Mouse (Mus musculus) cerebellum, postnatal 25 days (tissue): ENCODE results near the gene Tfip11.

Experiments used
- DNase-seq, 2 experiments: peaks; one replicate each; pipeline ENCODE4 v3.0.0; 2021; ENCODE audit warnings: mixed read lengths in 2 of 2

The Tfip11 gene

DNA sequence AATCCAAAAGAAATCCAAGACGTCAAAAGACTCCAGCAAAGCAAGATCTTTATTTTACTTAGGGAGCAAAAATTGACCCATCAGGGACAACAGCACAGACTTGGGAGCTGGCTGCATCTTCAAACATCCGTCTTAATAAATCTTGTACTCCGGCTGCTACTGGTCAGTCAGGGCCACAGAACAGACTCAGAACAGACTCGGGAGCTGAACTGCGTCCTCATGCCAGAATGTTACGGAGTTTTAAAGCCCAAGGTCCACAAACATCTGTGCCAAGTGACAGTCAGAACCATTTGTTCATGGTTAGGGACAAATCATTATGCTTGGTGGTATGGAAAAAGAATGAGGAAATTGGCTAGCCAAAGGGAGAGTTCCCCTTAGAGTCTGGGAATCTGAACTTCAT, 2.9 kb upstream of the Tfip11 start:
- no peak for DNase-seq

DNA sequence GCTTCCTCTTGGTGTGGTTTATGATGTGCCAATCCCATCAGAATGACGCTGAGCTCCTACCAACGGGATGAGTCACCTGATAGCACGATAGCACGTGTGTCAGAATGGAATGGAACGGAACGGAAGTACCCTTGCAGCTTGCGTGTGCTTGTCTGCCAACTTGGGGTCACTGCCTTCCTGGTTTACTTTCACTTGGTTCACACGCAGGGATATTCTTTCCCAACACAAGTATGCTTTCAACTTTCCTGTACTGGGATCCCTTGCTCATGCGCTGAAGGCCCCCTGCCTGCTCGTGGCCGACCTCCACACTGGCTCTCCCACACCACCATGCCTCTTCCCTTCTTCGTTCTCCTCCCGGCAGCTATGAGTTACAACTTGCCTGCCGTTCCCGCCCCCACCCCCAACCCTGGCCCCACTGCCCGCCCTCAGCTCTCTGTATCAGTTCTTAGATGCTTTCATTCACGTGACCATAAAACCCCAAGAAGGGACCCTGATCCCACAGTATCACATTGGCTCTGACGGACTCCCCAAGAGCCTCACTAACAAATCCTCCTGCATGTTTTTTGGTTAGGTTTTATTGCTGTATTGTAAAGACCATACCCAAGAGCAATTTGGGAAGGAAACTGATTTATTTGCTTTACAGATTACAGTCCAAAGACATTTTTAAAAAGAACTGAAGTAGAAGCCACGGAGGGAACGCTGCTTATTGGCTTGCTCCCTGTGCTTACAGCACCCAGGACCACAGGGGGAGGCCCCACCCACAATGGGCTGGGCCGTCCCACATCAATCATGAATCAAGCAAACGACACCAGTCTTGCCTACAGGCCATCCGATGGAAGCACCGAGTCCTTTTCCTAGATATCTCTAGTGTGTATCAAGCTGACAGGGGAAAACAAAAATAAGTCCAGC, 1.3 kb upstream of the Tfip11 start:
- DNase-seq = no peak

DNA sequence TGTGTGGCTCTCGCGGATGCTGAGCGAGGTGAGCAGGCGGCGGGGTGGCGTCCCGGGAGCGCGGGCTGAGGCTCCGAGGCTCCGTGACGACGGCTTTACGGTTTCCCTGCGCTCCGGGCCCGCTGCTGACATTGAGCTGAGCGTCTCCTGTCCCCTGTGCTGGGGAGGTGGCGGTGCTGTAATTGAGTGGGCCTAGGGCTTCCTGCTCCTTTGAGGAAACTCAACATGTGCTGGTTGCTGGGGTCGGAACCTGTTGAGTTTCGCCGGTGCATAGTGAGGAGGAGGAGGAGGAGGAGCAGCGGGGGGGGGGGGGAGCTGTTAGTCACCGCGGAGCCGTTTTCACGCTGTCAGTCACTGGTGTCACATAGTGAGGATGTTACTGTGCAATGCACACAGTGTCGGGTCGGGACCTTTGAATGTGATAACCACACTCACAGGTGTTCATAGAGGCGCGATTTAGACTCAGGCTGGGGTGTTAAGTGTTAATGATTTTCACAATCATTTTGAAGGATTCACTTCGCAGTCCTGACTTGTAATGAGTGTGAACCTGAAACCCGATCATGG, 370 bp downstream of the Tfip11 start:
- DNase-seq = no peak

DNA sequence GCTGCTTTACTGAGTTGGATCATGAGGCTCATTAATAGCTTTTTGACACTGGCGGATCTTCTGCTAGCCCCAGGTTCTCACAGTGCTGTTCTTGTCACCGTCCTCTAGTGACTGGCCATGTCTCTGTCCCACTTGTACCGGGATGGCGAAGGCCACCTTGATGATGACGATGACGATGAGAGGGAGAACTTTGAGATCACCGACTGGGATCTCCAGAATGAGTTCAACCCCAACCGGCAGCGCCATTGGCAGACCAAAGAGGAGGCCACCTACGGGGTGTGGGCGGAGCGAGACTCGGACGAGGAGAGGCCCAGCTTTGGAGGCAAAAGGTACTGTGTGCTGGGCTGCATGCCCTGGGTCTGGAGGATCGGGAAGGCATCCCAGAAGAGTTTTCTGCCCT, 1.7 kb downstream of the Tfip11 start:
- no peak for DNase-seq

DNA sequence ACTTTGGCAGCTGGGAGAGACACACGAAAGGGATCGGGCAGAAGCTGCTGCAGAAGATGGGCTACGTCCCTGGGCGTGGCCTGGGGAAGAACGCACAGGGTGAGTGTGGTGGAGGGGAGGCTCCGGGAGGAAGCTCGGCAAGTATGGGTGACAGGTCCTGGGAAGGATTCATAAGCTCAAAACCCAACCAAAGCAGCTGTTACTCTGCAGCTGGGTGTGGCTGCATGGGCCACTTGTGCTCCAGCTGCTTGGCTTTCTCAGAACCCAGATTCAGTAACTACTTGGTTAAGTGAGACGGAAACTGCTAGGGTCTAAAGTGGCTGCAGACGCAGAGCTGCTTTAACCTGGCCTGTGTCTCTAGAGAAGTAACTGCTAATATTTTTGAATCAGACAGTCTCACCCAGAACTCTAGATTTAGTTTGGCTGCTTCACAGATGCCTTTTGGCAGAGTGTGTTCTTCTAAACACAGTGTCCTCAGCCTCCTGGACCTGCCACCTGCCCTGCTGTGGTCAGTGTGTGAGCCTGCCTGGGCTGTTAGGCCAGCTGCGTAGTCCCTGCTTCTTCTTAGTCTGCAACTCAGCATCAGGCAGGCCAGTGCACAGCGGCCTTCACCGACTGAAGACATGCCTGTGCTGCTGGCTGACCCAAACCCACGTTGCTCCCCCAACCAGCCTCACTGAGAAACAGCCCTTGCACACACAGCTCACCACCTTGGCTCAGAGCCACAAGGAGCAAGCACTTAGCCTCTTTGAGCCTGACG, 3.8 kb downstream of the Tfip11 start:
- no peak for DNase-seq

DNA sequence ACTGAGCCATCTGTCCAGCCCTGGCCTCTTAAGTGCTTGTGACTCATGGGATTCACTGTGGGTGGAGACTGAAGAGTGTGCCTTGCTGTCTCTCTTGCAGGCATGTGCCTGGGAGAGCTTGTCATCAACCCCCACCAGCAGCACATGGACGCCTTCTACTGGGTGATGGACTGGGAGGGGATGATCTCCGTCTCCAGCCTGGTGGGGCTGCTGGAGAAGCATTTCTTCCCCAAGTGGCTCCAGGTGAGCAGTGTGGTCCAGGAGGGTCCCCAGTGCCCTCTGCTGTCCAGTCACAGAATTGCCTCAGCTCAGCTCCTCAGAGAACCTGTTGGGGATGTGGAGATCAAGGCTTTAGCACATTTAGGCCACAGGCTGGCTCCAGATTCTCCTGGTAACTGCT, 9.3 kb downstream of the Tfip11 start:
- peak; percentile 69 to 78 for DNase-seq

DNA sequence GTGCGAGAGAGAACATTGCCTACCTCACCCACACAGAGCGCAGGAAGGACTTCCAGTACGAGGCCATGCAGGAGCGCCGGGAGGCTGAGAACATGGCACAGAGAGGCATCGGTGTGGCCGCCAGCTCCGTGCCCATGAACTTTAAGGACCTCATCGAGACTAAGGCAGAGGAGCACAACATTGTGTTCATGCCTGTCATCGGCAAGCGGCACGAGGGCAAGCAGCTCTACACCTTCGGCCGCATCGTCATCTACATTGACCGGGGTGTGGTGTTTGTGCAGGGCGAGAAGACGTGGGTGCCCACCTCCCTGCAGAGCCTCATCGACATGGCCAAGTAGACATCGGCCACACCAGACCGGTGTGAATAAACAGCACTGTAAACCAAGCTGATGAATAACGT, 10.8 kb downstream of the Tfip11 start:
- no peak for DNase-seq

DNA sequence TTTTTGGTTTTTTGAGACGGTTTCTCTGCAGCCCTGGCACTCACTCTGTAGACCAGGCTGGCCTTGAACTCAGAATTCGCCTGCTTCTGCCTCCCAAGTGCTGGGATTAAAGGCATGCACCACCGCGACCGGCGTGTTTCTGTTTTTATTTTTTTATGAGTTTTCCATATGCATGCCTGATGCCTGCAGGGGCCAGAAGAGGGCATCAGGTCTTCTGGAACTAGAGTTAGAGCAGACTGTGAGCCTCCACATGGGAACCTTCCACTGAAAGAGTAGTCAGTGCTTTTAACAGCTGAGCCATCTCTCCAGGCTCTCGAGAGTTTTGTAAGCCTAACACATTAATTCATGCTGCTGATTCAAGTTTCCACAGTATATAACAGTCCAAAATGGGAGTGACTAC, 13.1 kb downstream of the Tfip11 start:
- no peak for DNase-seq

DNA sequence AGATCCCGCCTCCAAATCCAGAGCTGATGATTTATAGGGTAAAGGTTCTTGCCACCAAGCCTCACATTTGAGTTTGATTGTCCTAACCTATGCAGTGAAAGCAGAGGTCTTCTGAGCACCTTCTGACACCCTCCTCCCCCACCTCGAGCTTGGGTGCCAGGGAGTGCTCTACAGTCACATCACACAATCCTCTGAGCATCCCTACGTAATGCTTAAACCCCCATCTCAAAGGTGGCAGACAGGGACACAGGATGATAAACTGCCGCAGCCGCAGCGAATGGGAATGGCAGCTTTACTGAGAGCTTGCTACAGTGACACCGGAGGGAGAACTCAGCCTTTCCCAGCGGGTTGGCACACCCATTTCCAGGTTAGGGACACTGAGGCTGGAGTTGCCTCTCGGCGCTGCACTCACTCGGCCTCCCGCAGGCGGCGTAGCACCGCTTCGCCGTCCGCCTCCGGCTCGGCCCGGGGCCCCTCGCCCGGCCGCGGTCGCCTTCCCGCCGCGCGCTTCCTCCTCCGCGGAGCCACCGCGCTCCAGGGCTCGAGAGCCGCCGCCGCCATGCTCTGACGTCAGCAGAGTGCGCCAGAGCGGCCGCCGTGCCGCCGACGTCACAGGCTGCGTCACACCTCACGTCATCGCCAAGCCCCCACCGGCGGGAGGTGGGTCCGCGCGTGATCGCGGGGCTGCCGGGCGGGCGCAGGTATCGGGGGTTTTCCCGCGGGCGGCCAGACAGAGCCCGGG, 16.5 kb downstream of the Tfip11 start, which contains the start of the genes Srrd and Hps4:
TSS of gene Srrd (minus strand) at position 578 of the 742 bp plus-strand sequence.
TSS of gene Hps4 (plus strand) at position 621 of the 742 bp plus-strand sequence.
- peak; percentile 95 for DNase-seq

DNA sequence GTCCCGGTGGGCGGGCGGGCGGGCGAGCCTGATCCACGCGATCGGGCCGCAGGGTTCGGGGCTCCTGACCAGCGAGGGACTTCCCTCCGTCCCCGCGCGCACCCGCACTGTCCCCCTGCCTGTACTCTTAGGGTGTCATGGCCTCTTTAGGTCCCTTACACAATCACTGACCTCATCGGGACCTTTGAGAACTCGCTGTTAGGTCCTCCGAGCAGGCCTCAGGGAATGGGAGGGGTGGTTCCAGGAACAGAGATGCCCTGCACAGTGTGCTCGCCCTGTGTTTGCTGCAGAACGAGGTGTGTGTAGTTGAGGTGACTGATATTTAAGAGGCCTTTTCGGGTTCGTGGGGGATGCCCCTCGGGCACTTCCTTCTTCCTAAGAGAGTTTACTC, 17.0 kb downstream of the Tfip11 start:
- DNase-seq = no peak

DNA sequence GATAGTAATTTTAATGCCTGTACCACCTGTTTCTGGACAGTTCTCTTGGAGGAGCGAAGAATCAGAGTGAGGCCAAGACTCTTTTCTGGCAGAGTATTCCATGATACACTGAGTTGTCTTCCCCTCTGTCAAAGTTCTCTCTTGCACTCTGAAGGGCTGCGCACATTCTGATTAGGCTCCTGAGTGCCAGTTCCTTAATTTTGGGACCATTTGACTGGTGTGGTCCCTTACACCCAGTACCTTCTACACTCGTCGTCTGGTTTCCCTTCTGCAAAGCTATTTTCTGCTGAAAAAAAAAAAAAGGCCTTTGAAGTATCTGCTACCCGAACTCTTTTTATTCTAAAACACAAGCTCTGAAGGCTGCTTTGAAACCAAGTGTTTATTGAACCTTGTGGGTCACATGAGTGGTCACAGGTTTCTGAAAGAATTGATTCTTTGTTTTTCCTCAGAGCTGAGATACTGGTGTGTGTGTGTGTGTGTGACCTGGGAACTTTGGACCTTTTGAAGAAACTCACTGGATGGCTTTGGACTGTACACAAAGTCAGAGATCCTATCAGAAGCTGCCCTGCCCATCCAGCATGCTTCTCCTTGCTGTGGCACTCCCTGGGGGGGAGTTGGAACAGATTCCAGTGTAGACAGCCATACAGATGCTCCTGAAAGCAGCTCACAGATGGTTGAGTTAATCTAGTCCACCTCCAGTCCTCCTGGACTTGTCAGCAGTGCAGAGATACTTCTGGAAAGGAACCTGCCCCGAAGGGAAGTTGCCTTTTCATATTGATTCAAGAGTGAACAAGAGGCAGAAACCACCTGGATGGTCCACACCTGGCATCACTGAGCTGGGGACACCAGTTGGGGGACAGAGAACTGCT, 18.2 kb downstream of the Tfip11 start:
- peak in 1 of 2 experiments; percentile 20 for DNase-seq

DNA sequence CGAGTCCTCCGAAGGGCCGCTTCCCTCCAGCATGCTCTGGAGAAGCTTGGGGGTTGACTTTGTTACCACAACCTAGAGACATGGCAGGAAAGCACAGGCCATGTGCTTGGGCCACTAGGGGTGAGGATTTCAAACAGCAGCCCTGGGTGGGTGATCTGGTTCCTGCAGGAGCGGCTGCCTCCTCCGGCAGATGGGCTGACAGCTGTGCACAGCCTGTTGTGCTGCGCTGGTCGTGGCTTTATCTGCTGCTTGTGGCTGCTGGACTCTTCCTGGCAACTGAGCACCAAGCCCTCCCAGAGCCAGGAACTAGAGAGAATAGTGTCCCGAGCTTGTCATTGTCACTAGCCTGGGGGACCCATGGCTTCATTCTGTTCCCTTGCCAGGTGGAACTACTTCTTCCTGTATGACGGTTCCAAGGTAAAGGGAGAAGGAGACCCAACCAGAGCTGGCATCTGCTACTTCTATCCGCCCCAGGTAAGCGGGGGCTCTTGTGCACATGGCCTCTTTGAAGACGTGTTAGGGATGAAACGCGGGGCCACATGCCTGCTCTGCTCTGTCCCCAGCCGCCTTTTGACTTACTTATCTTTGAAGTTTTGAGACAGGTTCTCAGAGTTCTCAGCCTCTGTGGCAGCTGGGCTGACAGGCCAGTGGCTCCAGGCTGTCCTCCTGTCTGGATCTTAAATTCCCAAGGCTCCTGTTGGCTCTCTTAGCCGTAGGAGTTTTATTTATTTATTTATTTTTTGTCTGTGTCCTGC, 20.2 kb downstream of the Tfip11 start:
- DNase-seq = no peak

DNA sequence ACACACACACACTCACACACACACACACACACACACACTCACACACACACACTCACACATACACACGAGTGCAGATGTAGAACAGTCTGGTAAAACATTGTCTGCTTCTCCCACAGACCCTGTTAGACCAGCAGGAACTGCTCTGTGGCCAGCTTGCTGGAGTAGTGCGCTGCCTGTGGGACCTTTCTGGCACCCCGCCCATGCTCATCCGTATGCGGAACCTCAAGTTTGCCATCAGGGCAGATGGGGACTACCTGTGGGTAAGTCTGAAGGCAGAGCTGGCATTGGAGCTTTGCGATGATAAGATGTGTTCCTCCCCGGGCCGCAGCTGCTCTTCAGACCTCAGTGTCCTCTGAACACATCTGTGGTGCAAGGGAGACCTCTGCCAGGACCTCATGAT, 23.0 kb downstream of the Tfip11 start:
- peak in 1 of 2 experiments; percentile 43 for DNase-seq

DNA sequence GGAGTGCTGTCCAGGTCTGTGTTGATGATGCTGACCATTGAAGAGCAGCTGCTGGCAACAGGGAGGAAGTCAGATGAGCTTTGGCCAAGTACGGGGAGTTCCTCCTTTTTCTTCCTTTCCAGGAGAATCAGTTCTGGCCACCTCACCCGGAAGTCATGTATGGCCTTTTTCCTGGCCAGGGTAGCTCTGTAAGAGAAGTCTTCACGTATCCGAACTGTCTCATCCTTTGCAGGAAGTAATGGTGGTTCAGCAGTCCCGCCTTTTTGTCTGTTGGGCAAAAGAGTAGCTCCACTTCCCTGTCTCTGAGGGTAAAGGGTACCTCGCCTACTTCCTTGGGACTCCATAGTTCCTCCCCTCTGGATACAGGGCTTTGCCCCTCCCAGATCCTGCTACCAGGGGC, 29.3 kb downstream of the Tfip11 start:
- no peak for DNase-seq

DNA sequence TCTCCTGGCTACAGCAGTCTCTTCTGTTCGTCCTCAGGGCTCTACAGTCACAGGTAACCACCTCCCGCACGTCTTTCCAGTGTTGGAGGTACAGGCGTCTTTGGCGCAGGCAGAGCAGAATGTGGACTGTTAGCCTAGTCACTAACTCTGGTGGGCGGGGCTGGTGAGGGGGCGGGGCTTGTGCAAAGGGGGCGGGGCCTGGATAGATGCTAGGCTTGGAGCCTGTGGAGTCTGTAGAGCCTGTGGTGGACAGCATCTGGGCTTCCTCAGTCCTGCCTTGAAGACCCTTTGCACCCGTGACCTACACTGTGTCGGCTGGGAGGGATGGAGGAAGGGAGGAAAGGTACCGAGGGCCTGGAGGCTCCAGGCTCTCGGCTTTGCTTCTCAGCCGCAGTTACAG, 29.8 kb downstream of the Tfip11 start, which contains the start of gene Gm6583:
TSS of gene Gm6583 (minus strand) at position 124 of the 400 bp plus-strand sequence.
- DNase-seq = peak in 1 of 2 experiments; percentile 9

DNA sequence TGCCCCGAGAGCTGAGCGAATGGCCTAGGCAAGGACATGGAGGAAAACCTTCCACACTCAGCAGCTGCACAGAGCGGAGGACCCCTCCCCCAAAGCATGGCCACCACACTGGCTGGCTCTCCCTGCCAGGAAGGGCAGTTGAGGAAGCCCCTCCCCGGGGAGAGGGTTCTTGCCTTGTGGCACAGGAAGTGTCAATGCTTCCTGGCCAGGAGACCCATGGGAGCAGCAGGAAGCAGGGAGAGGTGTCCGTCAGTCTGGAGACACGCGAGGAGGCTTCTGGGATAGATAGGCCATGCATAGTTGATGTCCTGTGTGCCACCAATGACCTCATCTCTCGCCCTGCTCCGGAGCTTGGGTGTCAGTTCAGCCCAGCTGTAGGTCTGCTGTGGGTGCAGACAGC, 30.2 kb downstream of the Tfip11 start:
- DNase-seq = peak in 1 of 2 experiments; percentile 8

DNA sequence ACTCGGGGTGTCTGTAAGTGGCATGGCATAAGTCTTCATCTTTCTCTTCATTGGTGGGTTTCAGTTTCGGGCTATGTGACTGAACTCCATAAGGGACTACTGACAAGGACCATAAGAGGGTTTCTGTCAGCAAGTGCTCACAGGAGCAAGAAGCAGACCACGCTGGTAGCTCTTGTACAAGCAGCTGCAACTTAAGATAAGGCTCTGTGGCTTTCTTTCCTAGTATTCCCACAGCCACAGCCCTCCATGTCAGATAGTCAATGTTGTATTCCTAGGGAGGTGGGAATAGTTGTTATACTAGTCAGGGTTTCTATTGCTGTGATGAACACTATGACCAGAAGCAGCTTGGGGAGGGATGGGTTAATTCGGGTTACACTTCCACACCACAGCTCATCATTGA, 33.4 kb downstream of the Tfip11 start:
- no peak for DNase-seq

DNA sequence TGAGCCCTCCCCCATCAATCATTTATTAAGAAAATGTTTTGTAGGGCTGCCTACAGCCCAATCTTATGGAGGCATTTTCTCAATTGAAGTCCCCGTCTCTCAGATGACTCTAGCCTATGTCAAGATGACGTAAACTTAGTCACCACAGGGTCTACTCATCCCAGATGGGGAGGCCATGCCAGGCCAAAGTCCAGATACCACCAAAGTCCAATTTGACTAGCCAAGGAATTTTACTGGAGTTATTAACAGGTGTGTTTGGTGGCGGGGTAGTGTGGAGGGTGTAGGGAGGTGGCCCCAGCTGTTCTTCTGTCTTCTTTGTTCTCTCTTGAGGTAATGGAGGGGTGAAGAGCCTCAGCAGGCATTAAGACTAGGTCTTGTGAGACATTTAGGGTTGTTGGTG, 33.9 kb downstream of the Tfip11 start:
- DNase-seq = no peak

DNA sequence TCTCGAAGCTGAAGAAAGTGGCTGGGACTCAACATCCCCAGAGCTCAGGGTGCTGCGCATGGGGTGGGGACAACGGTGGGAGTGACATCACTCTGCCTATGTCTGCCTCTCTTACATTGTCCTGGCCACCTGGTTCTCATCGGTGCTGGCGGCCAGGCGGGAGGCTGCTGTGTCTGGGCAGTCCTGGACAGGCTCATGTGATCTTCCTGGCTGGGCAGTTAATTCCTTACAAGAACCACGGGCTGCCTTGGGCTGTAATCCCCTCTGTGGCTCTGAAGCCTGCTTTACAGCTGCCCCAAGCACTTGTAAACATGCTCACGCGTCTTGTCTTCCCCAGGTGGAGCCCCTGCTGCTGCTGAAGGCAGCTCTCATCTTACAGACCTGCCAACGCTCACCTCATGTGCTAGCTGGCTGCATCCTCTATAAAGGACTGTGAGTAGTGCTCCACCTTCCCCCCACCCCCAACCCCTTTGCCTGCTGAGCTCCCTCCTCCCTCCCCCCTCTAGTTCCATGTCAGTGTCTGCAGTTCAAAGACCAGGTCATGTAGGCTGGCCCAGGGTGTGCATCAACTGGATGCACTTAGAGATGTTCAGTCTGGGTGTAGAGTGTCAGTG, 38.1 kb downstream of the Tfip11 start:
- DNase-seq = peak in 1 of 2 experiments; percentile 7

DNA sequence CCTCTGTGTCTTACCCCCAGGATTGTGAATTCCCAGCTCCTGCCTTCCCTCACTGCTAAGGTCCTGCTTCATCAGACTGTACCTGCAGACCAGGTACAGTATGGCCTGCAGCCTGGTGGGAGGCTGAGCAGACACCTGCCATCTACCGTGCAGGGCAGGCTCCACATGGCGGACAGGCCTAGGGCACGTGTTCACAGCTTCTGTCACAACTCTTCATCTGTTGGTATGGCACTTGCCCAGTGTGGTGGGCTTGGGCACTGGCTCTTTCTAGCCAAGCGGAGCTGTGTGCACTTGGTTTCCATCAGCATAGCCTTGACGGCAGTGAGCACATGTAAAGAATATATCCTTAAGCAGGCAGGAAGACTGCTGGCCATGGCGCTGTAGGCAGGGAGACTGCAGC, 40.7 kb downstream of the Tfip11 start:
- peak in 1 of 2 experiments; percentile 9 for DNase-seq
